Mouse (Mus musculus) embryonic facial prominence, embryonic 10.5 days (tissue): ENCODE data around the gene Gipc3. TPM values are rescaled to one million over a fixed set of nuclear protein-coding genes. Genes with fewer than 3 reads are reported as not detected.

Experiments used
- DNase-seq: peaks from one replicate; pipeline ENCODE4 v3.0.0-alpha.2; 2017; ENCODE audit warnings: low spot score
- H3K27ac ChIP-seq: fragments of 300-500 bp; sonication (generic); replicated peaks from 2 replicates; pipeline ENCODE4 v1.5.1; 2016; ENCODE audit warnings: mild to moderate bottlenecking
- H3K27me3 ChIP-seq: fragments of 300-500 bp; sonication (generic); replicated peaks from 2 replicates; pipeline ENCODE4 v1.6.1; 2016; ENCODE audit warnings: low read depth, mild to moderate bottlenecking; ENCODE audit not compliant: poor library complexity, severe bottlenecking
- H3K36me3 ChIP-seq: fragments of 300-500 bp; sonication (generic); replicated peaks from 2 replicates; pipeline ENCODE4 v1.6.1; 2016; ENCODE audit warnings: mild to moderate bottlenecking, moderate library complexity
- H3K4me1 ChIP-seq: fragments of 300-500 bp; sonication (generic); 2 replicates; pipeline ENCODE4 v1.6.1; 2016
- H3K4me3 ChIP-seq: fragments of 300-500 bp; sonication (generic); 2 replicates; pipeline ENCODE4 v1.5.1; 2016; ENCODE audit warnings: mild to moderate bottlenecking, moderate library complexity
- H3K9me3 ChIP-seq: fragments of 300-500 bp; sonication (generic); 2 replicates; pipeline ENCODE4 v1.6.1; 2016; ENCODE audit warnings: mild to moderate bottlenecking
- WGBS: fragments of 180-500 bp; shearing (Covaris S2); methylation state at CpG from one replicate; pipeline ENCODE4 v1.1.7; 2016; 5-methylcytosine and 5-hydroxymethylcytosine counted together
- polyA plus RNA-seq: library from polyadenylated mRNA; unstranded; fragments of >200 nt; fragmentation: Nextera tagmentation; extraction: Ambion mirVana; gene quantifications from 2 replicates; pipeline ENCODE4 v1.2.1, GENCODE M21; 2016

Gene Gipc3
- not detected in 2 replicates for polyA plus RNA-seq

- Histone ChIP-seq H3K4me1 (peaks cover 36% of the 10 kb centered on the region), H3K27ac (no peak within 1 kb of the TSS; the same call in 1 of the 2 replicates), H3K27me3 (peaks cover 90% of the 10 kb centered on the region), H3K36me3 (peaks cover 28% of the 10 kb centered on the region), H3K9me3 (no peaks in the 10 kb centered on the region), H3K4me3 (peak within 1 kb of the TSS; percentile 59)
- 7% methylated on average over 63 of the region's 67 CpGs for WGBS
- no peak for DNase-seq
Measured at GRCm38 (mm10) chr10:81342686-81343505, at the start of gene Gipc3. Gene Gipc3 (minus strand): TSS chr10:81343266.

GRCm38 (mm10) chr10:81392781-81393185 is 49.7 kb upstream of the Gipc3 start, which contains the start of gene Smim24:
Gene Smim24 (plus strand): TSS chr10:81393051.
- 64% methylated on average over 14 of the region's 14 CpGs for WGBS
- DNase-seq, result no peak
- Histone ChIP-seq H3K9me3 (no peaks in the 10 kb centered on the region), H3K27me3 (peaks cover 21% of the 10 kb centered on the region), H3K36me3 (peaks cover 28% of the 10 kb centered on the region), H3K4me3 (peak within 1 kb of the TSS; percentile 53), H3K4me1 (peaks cover 39% of the 10 kb centered on the region), H3K27ac (peak within 1 kb of the TSS; percentile 68)

GRCm38 (mm10) chr10:81392270-81392669 is 49.2 kb upstream of the Gipc3 start:
- no peaks in the 10 kb centered on the region for H3K9me3 ChIP-seq
- peak overlapping the region; percentile 68; the same call in 1 of the 2 replicates for H3K27ac ChIP-seq
- peaks cover 16% of the 10 kb centered on the region; the same call in 1 of the 2 replicates for H3K27me3 ChIP-seq
- WGBS, result 94% methylated on average over 6 of the region's 6 CpGs
- H3K36me3 ChIP-seq, result peaks cover 33% of the 10 kb centered on the region
- H3K4me3 ChIP-seq, result peak overlapping the region; percentile 2; the same call in 1 of the 2 replicates
- H3K4me1 ChIP-seq, result peaks cover 36% of the 10 kb centered on the region
- no peak for DNase-seq

GRCm38 (mm10) chr10:81390678-81390965 is 47.6 kb upstream of the Gipc3 start:
- H3K9me3 ChIP-seq, result no peaks in the 10 kb centered on the region
- WGBS, result 88% methylated on average over 13 of the region's 13 CpGs
- H3K36me3 ChIP-seq, result peaks cover 50% of the 10 kb centered on the region
- no peak overlapping the region for H3K27ac ChIP-seq
- H3K27me3 ChIP-seq, result 0 out of 2 replicates have a peak, but pooled peaks cover 8% of the 10 kb centered on the region
- peaks cover 36% of the 10 kb centered on the region for H3K4me1 ChIP-seq
- DNase-seq, result no peak
- H3K4me3 ChIP-seq, result no peak overlapping the region

- Histone ChIP-seq H3K4me3 (no peak overlapping the region), H3K4me1 (peaks cover 41% of the 10 kb centered on the region), H3K27me3 (0 out of 2 replicates have a peak, but pooled peaks cover 8% of the 10 kb centered on the region), H3K36me3 (peaks cover 51% of the 10 kb centered on the region), H3K9me3 (no peaks in the 10 kb centered on the region), H3K27ac (peak overlapping the region; percentile 49; the same call in 1 of the 2 replicates)
- peak; percentile 79 for DNase-seq
- WGBS, result 61% methylated on average over 23 of the region's 23 CpGs
Measured at GRCm38 (mm10) chr10:81389801-81390677, 47.0 kb upstream of the Gipc3 start.

- Histone ChIP-seq H3K27me3 (0 out of 2 replicates have a peak, but pooled peaks cover 8% of the 10 kb centered on the region), H3K27ac (peak overlapping the region; percentile 36; the same call in 1 of the 2 replicates), H3K9me3 (no peaks in the 10 kb centered on the region), H3K36me3 (peaks cover 51% of the 10 kb centered on the region), H3K4me1 (peaks cover 46% of the 10 kb centered on the region), H3K4me3 (no peak overlapping the region)
- 60% methylated on average over 3 of the region's 3 CpGs for WGBS
- no peak for DNase-seq
Measured at GRCm38 (mm10) chr10:81389373-81389772, 46.3 kb upstream of the Gipc3 start.

- Histone ChIP-seq H3K27me3 (0 out of 2 replicates have a peak, but pooled peaks cover 3% of the 10 kb centered on the region), H3K4me1 (peaks cover 39% of the 10 kb centered on the region), H3K9me3 (no peaks in the 10 kb centered on the region), H3K36me3 (peaks cover 51% of the 10 kb centered on the region), H3K4me3 (no peak within 1 kb of the TSS), H3K27ac (peak within 1 kb of the TSS; percentile 49; the same call in 1 of the 2 replicates)
- WGBS, result 90% methylated on average over 5 of the region's 5 CpGs
- no peak for DNase-seq
Measured at GRCm38 (mm10) chr10:81388505-81389055, 45.5 kb upstream of the Gipc3 start, which contains the start of gene Gm48552. Gene Gm48552 (plus strand): TSS chr10:81389005.

GRCm38 (mm10) chr10:81387716-81388115 is 44.6 kb upstream of the Gipc3 start:
- Histone ChIP-seq H3K4me1 (peaks cover 30% of the 10 kb centered on the region), H3K4me3 (0 out of 2 replicates have a peak overlapping the region, but pooled peaks have one; percentile 16), H3K27me3 (0 out of 2 replicates have a peak, but pooled peaks cover 3% of the 10 kb centered on the region), H3K9me3 (no peaks in the 10 kb centered on the region), H3K36me3 (peaks cover 51% of the 10 kb centered on the region), H3K27ac (no peak overlapping the region)
- 94% methylated on average over 20 of the region's 20 CpGs for WGBS
- no peak for DNase-seq

- peaks cover 30% of the 10 kb centered on the region for H3K4me1 ChIP-seq
- H3K27ac ChIP-seq, result no peak overlapping the region
- no peaks in the 10 kb centered on the region for H3K27me3 ChIP-seq
- no peak for DNase-seq
- no peaks in the 10 kb centered on the region for H3K9me3 ChIP-seq
- H3K36me3 ChIP-seq, result peaks cover 42% of the 10 kb centered on the region
- WGBS, result 88% methylated on average over 22 of the region's 22 CpGs
- H3K4me3 ChIP-seq, result peak overlapping the region; percentile 98
Measured at GRCm38 (mm10) chr10:81385603-81386306, 42.7 kb upstream of the Gipc3 start.

GRCm38 (mm10) chr10:81384605-81384982 is 41.5 kb upstream of the Gipc3 start:
- no peaks in the 10 kb centered on the region for H3K9me3 ChIP-seq
- H3K27ac ChIP-seq, result peak overlapping the region; percentile 91
- H3K27me3 ChIP-seq, result no peaks in the 10 kb centered on the region
- whole genome bisulfite sequencing, result under 1% methylated on average over 19 of the region's 19 CpGs
- peaks cover 25% of the 10 kb centered on the region for H3K4me1 ChIP-seq
- H3K36me3 ChIP-seq, result peaks cover 37% of the 10 kb centered on the region
- H3K4me3 ChIP-seq, result peak overlapping the region; percentile 98
- no peak for DNase-seq

GRCm38 (mm10) chr10:81383802-81384604 is 40.9 kb upstream of the Gipc3 start, which contains the start of the genes Dohh and Gm48551:
Gene Dohh (plus strand): TSS chr10:81384428.
Gene Gm48551 (plus strand): TSS chr10:81384466.
- no peaks in the 10 kb centered on the region for H3K27me3 ChIP-seq

More at GRCm38 (mm10) chr10:81383802-81384604, 40.9 kb upstream of the Gipc3 start, which contains the start of the genes Dohh and Gm48551:
- peak; percentile 97 for DNase-seq
- peak within 1 kb of the TSS; percentile 98 for H3K4me3 ChIP-seq
- H3K36me3 ChIP-seq, result peaks cover 35% of the 10 kb centered on the region
- peak within 1 kb of the TSS; percentile 91 for H3K27ac ChIP-seq
- H3K9me3 ChIP-seq, result no peaks in the 10 kb centered on the region
- WGBS, result 9% methylated on average over 54 of the region's 54 CpGs
- H3K4me1 ChIP-seq, result peaks cover 23% of the 10 kb centered on the region
